Mouse (Mus musculus): ENCODE data around the gene Atp6v1d. TPM values are rescaled to one million over a fixed set of nuclear protein-coding genes. Genes with fewer than 3 reads are reported as not detected.

Gene Atp6v1d
- polyA plus RNA-seq, 1 experiment = 38.5 TPM

GRCm38 (mm10) chr12:78801836-78802235, 59.6 kb downstream of the Atp6v1d start:
- TF ChIP-seq POLR2A (IDR thresholded peaks at IDR 0.05; ENCODE audit: control insufficient read depth, low read depth, low read length) (no peak), CTCF (IDR thresholded peaks at IDR 0.05; ENCODE audit: control insufficient read depth, insufficient read depth, insufficient replicate concordance, low read depth, low read length) (no peak)
- Histone ChIP-seq H3K4me3 (ENCODE audit: control insufficient read depth, low read depth, low read length) (no peak overlapping the region), H3K4me1 (ENCODE audit: control insufficient read depth, insufficient read depth, low read length) (no peaks in the 10 kb centered on the region), H3K27me3 (ENCODE audit: control insufficient read depth, insufficient read depth, low read length) (no peaks in the 10 kb centered on the region), H3K27ac (ENCODE audit: control insufficient read depth, insufficient read depth, low read depth, low read length) (no peak overlapping the region), H3K36me3 (ENCODE audit: control insufficient read depth, insufficient read depth, low read length) (no peaks in the 10 kb centered on the region)

GRCm38 (mm10) chr12:78800036-78800435, 61.4 kb downstream of the Atp6v1d start:
- H3K4me1 ChIP-seq (ENCODE audit: control insufficient read depth, insufficient read depth, low read length) = no peaks in the 10 kb centered on the region
- H3K27ac ChIP-seq (ENCODE audit: control insufficient read depth, insufficient read depth, low read depth, low read length) = peak overlapping the region; percentile 49
- H3K36me3 ChIP-seq (ENCODE audit: control insufficient read depth, insufficient read depth, low read length) = no peaks in the 10 kb centered on the region
- no peak overlapping the region for H3K4me3 ChIP-seq (ENCODE audit: control insufficient read depth, low read depth, low read length)
- no peak for TF ChIP-seq CTCF (IDR thresholded peaks at IDR 0.05; ENCODE audit: control insufficient read depth, insufficient read depth, insufficient replicate concordance, low read depth, low read length)
- no peak for TF ChIP-seq POLR2A (IDR thresholded peaks at IDR 0.05; ENCODE audit: control insufficient read depth, low read depth, low read length)
- no peaks in the 10 kb centered on the region for H3K27me3 ChIP-seq (ENCODE audit: control insufficient read depth, insufficient read depth, low read length)

- H3K36me3 ChIP-seq (ENCODE audit: control insufficient read depth, insufficient read depth, low read length) = no peaks in the 10 kb centered on the region
- no peak overlapping the region for H3K4me3 ChIP-seq (ENCODE audit: control insufficient read depth, low read depth, low read length)
- no peak overlapping the region for H3K27ac ChIP-seq (ENCODE audit: control insufficient read depth, insufficient read depth, low read depth, low read length)
- H3K4me1 ChIP-seq (ENCODE audit: control insufficient read depth, insufficient read depth, low read length) = no peaks in the 10 kb centered on the region
- H3K27me3 ChIP-seq (ENCODE audit: control insufficient read depth, insufficient read depth, low read length) = no peaks in the 10 kb centered on the region
- TF ChIP-seq CTCF (IDR thresholded peaks at IDR 0.05; ENCODE audit: control insufficient read depth, insufficient read depth, insufficient replicate concordance, low read depth, low read length) (no peak), POLR2A (IDR thresholded peaks at IDR 0.05; ENCODE audit: control insufficient read depth, low read depth, low read length) (no peak)
These were observed 67.2 kb downstream of the Atp6v1d start for GRCm38 (mm10) chr12:78794236-78794635.

GRCm38 (mm10) chr12:78790791-78791190, 70.6 kb downstream of the Atp6v1d start:
- Histone ChIP-seq H3K27ac (ENCODE audit: control insufficient read depth, insufficient read depth, low read depth, low read length) (no peak overlapping the region), H3K4me3 (ENCODE audit: control insufficient read depth, low read depth, low read length) (no peak overlapping the region), H3K36me3 (ENCODE audit: control insufficient read depth, insufficient read depth, low read length) (no peaks in the 10 kb centered on the region), H3K4me1 (ENCODE audit: control insufficient read depth, insufficient read depth, low read length) (no peaks in the 10 kb centered on the region), H3K27me3 (ENCODE audit: control insufficient read depth, insufficient read depth, low read length) (no peaks in the 10 kb centered on the region)
- TF ChIP-seq POLR2A (IDR thresholded peaks at IDR 0.05; ENCODE audit: control insufficient read depth, low read depth, low read length) (no peak), CTCF (IDR thresholded peaks at IDR 0.05; ENCODE audit: control insufficient read depth, insufficient read depth, insufficient replicate concordance, low read depth, low read length) (no peak)

Other genes starting within 250 kb of the Atp6v1d start
- 370 and 460 TPM in 2 replicates for gene Fam71d, start 170.1 kb downstream of the Atp6v1d start, polyA plus RNA-seq (2012; rRNA removed)
- 5.7 and 7.5 TPM in 2 replicates for gene Mpp5, start 112.7 kb downstream of the Atp6v1d start, polyA plus RNA-seq (2012; rRNA removed)
- gene Eif2s1, start 181 bp upstream of the Atp6v1d start, polyA plus RNA-seq (2012; rRNA removed) = 29.3 and 45.0 TPM in 2 replicates
- 0.22 and 0.36 TPM in 2 replicates for gene Plek2, start 45.3 kb upstream of the Atp6v1d start, polyA plus RNA-seq (2012; rRNA removed)
- 2.3 and 2.6 TPM in 2 replicates for gene Tmem229b, start 146.0 kb upstream of the Atp6v1d start, polyA plus RNA-seq (2012; rRNA removed)
- gene Plekhh1, start 167.5 kb upstream of the Atp6v1d start, polyA plus RNA-seq (2012; rRNA removed) = 2.7 and 3.3 TPM in 2 replicates
- gene Pigh, start 228.0 kb upstream of the Atp6v1d start, polyA plus RNA-seq (2012; rRNA removed) = 6.0 and 6.8 TPM in 2 replicates

Data from testis, adult 2 months (tissue).